Mouse (Mus musculus) MEL (cell line): ENCODE data around the gene Tkt. TPM values are rescaled to one million over a fixed set of nuclear protein-coding genes. Genes with fewer than 3 reads are reported as not detected.

Source experiments
- DNase-seq: peaks from one replicate; pipeline ENCODE4 v3.0.0; 2011; ENCODE audit warnings: low read depth, low spot score
- H3K27ac ChIP-seq: 2 replicates; pipeline ENCODE4 v1.5.1; 2012; ENCODE audit warnings: low read depth, mild to moderate bottlenecking, control low read depth, low read length, moderate library complexity; ENCODE audit not compliant: control insufficient read depth
- H3K27me3 ChIP-seq, 2 experiments: fragments of 150-350 bp in 1 of 2; sonication (generic) in 1 of 2; 2 replicates each; pipeline ENCODE4 v1.6.1; 2012; ENCODE audit warnings: low read length in 2 of 2, mild to moderate bottlenecking in 2 of 2, improper control_type of control experiment in 1 of 2, moderate library complexity in 1 of 2; ENCODE audit not compliant: insufficient read depth in 2 of 2, control insufficient read depth in 1 of 2
- H3K36me3 ChIP-seq, 2 experiments: 2 replicates each; pipeline ENCODE4 v1.6.1; 2012 to 2014; ENCODE audit warnings: low read length in 2 of 2, improper control_type of control experiment in 1 of 2, inconsistent platforms in 1 of 2, mild to moderate bottlenecking in 1 of 2; ENCODE audit not compliant: insufficient read depth in 2 of 2, control insufficient read depth in 1 of 2
- H3K4me1 ChIP-seq, 2 experiments: fragments of 150-350 bp in 1 of 2; sonication (generic) in 1 of 2; 2 replicates each; pipeline ENCODE4 v1.6.1; 2012; ENCODE audit warnings: low read length in 2 of 2, improper control_type of control experiment in 1 of 2, mild to moderate bottlenecking in 1 of 2; ENCODE audit not compliant: insufficient read depth in 2 of 2, control insufficient read depth in 1 of 2
- H3K4me3 ChIP-seq, 2 experiments: fragments of 150-350 bp in 1 of 2; sonication (generic) in 1 of 2; 2 replicates each; pipeline ENCODE4 v1.5.1; 2012; ENCODE audit warnings: low read depth in 2 of 2, low read length in 2 of 2, mild to moderate bottlenecking in 2 of 2, moderate library complexity in 2 of 2, control low read depth in 1 of 2, improper control_type of control experiment in 1 of 2; ENCODE audit not compliant: control insufficient read depth in 1 of 2, insufficient read depth in 1 of 2
- H3K79me2 ChIP-seq: 2 replicates; pipeline ENCODE4 v1.6.1; 2012; ENCODE audit warnings: mild to moderate bottlenecking, low read length, moderate library complexity; ENCODE audit not compliant: control insufficient read depth, poor library complexity, insufficient read depth
- H3K9ac ChIP-seq: 2 replicates; pipeline ENCODE4 v1.6.1; 2012; ENCODE audit warnings: low read depth, mild to moderate bottlenecking, control low read depth, low read length, moderate library complexity; ENCODE audit not compliant: control insufficient read depth, poor library complexity, severe bottlenecking
- H3K9me3 ChIP-seq: fragments of 150-350 bp; sonication (generic); replicated peaks from 2 replicates; pipeline ENCODE4 v1.6.1; 2012; ENCODE audit warnings: mild to moderate bottlenecking, low read length, improper control_type of control experiment, moderate library complexity; ENCODE audit not compliant: insufficient read depth
- BHLHE40 ChIP-seq: IDR thresholded peaks from 2 replicates; pipeline ENCODE4 v1.6.1; 2012; ENCODE audit warnings: low read depth, mild to moderate bottlenecking, inconsistent platforms, low read length, improper control_type of control experiment, borderline replicate concordance
- CHD1 ChIP-seq: IDR thresholded peaks from 2 replicates; pipeline ENCODE4 v1.6.1; 2012; ENCODE audit warnings: low read depth, mild to moderate bottlenecking, inconsistent platforms, low read length, improper control_type of control experiment
- CHD2 ChIP-seq: IDR thresholded peaks from 2 replicates; pipeline ENCODE4 v1.6.1; 2011; ENCODE audit warnings: low read length, improper control_type of control experiment
- CTCF ChIP-seq, 3 experiments: IDR thresholded peaks in 2 of 3; conservative IDR thresholded peaks in 1 of 3; 2 replicates each; pipeline ENCODE4 v1.5.1; 2011 to 2012; ENCODE audit warnings: low read length in 3 of 3, low read depth in 2 of 3, mild to moderate bottlenecking in 2 of 3, improper control_type of control experiment in 1 of 3, inconsistent platforms in 1 of 3, mixed read lengths in 1 of 3, moderate library complexity in 1 of 3; ENCODE audit not compliant: control insufficient read depth in 1 of 3, insufficient read depth in 1 of 3, poor library complexity in 1 of 3, severe bottlenecking in 1 of 3
- E2F4 ChIP-seq: IDR thresholded peaks from 2 replicates; pipeline ENCODE4 v1.6.1; 2011; ENCODE audit warnings: low read depth, low read length, improper control_type of control experiment, borderline replicate concordance
- ETS1 ChIP-seq: IDR thresholded peaks from 2 replicates; pipeline ENCODE4 v1.6.1; 2012; ENCODE audit warnings: low read depth, mild to moderate bottlenecking, inconsistent platforms, low read length, improper control_type of control experiment, moderate library complexity
- MAX ChIP-seq: IDR thresholded peaks from 2 replicates; pipeline ENCODE4 v1.6.1; 2011; ENCODE audit warnings: low read length, improper control_type of control experiment
- MAZ ChIP-seq: IDR thresholded peaks from 2 replicates; pipeline ENCODE4 v1.6.1; 2012; ENCODE audit warnings: low read depth, mild to moderate bottlenecking, inconsistent platforms, low read length, improper control_type of control experiment
- MEF2A ChIP-seq: IDR thresholded peaks from 2 replicates; pipeline ENCODE4 v1.6.1; 2014; ENCODE audit warnings: low read depth, mild to moderate bottlenecking, inconsistent platforms, low read length, improper control_type of control experiment; ENCODE audit not compliant: poor library complexity, insufficient replicate concordance, severe bottlenecking; ENCODE audit errors: extremely low read depth
- MXI1 ChIP-seq: IDR thresholded peaks from 2 replicates; pipeline ENCODE4 v1.6.1; 2011; ENCODE audit warnings: mild to moderate bottlenecking, low read depth, low read length, improper control_type of control experiment
- NELFE ChIP-seq: IDR thresholded peaks from 2 replicates; pipeline ENCODE4 v1.6.1; 2011; ENCODE audit warnings: low read depth, low read length, improper control_type of control experiment
- NRF1 ChIP-seq: IDR thresholded peaks from 2 replicates; pipeline ENCODE4 v1.6.1; 2014; ENCODE audit warnings: low read depth, mild to moderate bottlenecking, inconsistent platforms, low read length, improper control_type of control experiment, moderate library complexity; ENCODE audit not compliant: poor library complexity, insufficient read depth, severe bottlenecking
- POLR2AphosphoS5 ChIP-seq: IDR thresholded peaks from 2 replicates; pipeline ENCODE4 v1.6.1; 2012; ENCODE audit warnings: low read depth, borderline replicate concordance, mild to moderate bottlenecking, inconsistent platforms, low read length, moderate library complexity, mixed read lengths
- RAD21 ChIP-seq: IDR thresholded peaks from 2 replicates; pipeline ENCODE4 v1.6.1; 2011; ENCODE audit warnings: mild to moderate bottlenecking, low read depth, low read length, improper control_type of control experiment
- RCOR1 ChIP-seq: IDR thresholded peaks from 2 replicates; pipeline ENCODE4 v1.6.1; 2012; ENCODE audit warnings: low read depth, mild to moderate bottlenecking, inconsistent platforms, low read length, improper control_type of control experiment
- SIN3A ChIP-seq: IDR thresholded peaks from 2 replicates; pipeline ENCODE4 v1.6.1; 2012; ENCODE audit warnings: low read length, improper control_type of control experiment, inconsistent platforms
- SMC3 ChIP-seq: IDR thresholded peaks from 2 replicates; pipeline ENCODE4 v1.6.1; 2011; ENCODE audit warnings: low read depth, low read length, improper control_type of control experiment
- TBP ChIP-seq: IDR thresholded peaks from 2 replicates; pipeline ENCODE4 v1.8.0; 2011; ENCODE audit warnings: low read depth, low read length, improper control_type of control experiment
- TCF12 ChIP-seq: IDR thresholded peaks from 2 replicates; pipeline ENCODE4 v1.6.1; 2014; ENCODE audit warnings: low read depth, mild to moderate bottlenecking, inconsistent platforms, low read length, improper control_type of control experiment, moderate library complexity
- USF2 ChIP-seq, 2 experiments: IDR thresholded peaks; 2 replicates each; pipeline ENCODE4 v1.6.1; 2011 to 2012; ENCODE audit warnings: improper control_type of control experiment in 2 of 2, low read length in 2 of 2, borderline replicate concordance in 1 of 2, inconsistent platforms in 1 of 2, low read depth in 1 of 2, mild to moderate bottlenecking in 1 of 2; ENCODE audit not compliant: insufficient read depth in 1 of 2
- ZC3H11A ChIP-seq: IDR thresholded peaks from 2 replicates; pipeline ENCODE4 v1.6.1; 2012; ENCODE audit warnings: low read depth, mild to moderate bottlenecking, inconsistent platforms, low read length, improper control_type of control experiment
- ZKSCAN1 ChIP-seq: IDR thresholded peaks from 2 replicates; pipeline ENCODE4 v1.6.1; 2012; ENCODE audit warnings: low read depth, mild to moderate bottlenecking, inconsistent platforms, low read length, improper control_type of control experiment, moderate library complexity
- ZMIZ1 ChIP-seq: IDR thresholded peaks from 2 replicates; pipeline ENCODE4 v1.6.1; 2012; ENCODE audit warnings: low read depth, mild to moderate bottlenecking, inconsistent platforms, low read length, improper control_type of control experiment, moderate library complexity
- ZNF384 ChIP-seq: IDR thresholded peaks from 2 replicates; pipeline ENCODE4 v1.6.1; 2012; ENCODE audit warnings: low read depth, mild to moderate bottlenecking, inconsistent platforms, low read length, improper control_type of control experiment
- polyA plus RNA-seq, 2 experiments: library from polyadenylated mRNA; stranded (reverse) in 1 of 2; unstranded in 1 of 2; fragments of >175 nt in 1 of 2; fragments of >200 nt in 1 of 2; gene quantifications; 2 replicates each; pipeline versions ENCODE4 v1.2.1 to v1.2.4; 2012; ENCODE audit warnings: low replicate concordance in 2 of 2, low read depth in 1 of 2; ENCODE audit not compliant: insufficient read length in 2 of 2, insufficient read depth in 1 of 2, missing spikeins in 1 of 2
- total RNA-seq: library from RNA; depleted of rRNA; stranded (reverse); fragments of 300-350 nt; gene quantifications from 2 replicates; pipeline ENCODE4 v1.2.3, GENCODE M21; 2012

Tkt gene
- total and polyA plus RNA-seq, 3 experiments = 115 to 1,273 (median 640) TPM

DNA sequence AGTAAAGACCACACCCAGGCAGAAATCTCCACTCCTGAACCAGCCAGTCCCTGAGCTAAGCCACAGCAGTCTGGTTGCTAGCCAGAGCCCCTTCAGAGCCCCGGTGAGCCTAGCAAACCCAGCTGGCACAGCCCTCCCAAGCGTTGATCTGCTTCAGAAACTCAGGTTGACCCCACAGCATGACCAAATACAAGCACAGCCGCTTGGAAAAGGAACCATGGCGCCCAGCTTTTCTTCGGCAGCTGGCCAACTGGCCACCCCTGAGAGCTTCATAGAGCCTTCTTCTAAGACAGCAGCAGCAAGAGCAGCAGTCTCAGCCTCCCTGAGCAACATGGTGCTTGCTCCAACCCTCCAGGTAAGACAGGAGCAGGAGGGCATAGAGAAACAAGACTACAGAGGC, 28.8 kb upstream of the Tkt start:
- no peak for TF ChIP-seq MXI1
- TF ChIP-seq CTCF (IDR thresholded peaks at IDR 0.05 in 2 of 3, conservative IDR thresholded peaks at IDR 0.05 in 1 of 3; ENCODE audit: control insufficient read depth in 1 of 3, insufficient read depth in 1 of 3, low read depth in 2 of 3, low read length in 3 of 3, poor library complexity in 1 of 3, severe bottlenecking in 1 of 3) = no peak
- TF ChIP-seq CHD2 = no peak
- no peak for TF ChIP-seq E2F4
- TF ChIP-seq ZKSCAN1 = no peak
- TF ChIP-seq ZNF384 = no peak
- no peak for TF ChIP-seq NELFE
- no peak for TF ChIP-seq MEF2A
- TF ChIP-seq ETS1 = no peak
- no peak for TF ChIP-seq CHD1
- no peak for TF ChIP-seq SIN3A
- TF ChIP-seq SMC3 = no peak
- no peak for TF ChIP-seq BHLHE40
- TF ChIP-seq NRF1 = no peak
- no peak for TF ChIP-seq RAD21
- no peak overlapping the region for H3K4me3 ChIP-seq

DNA sequence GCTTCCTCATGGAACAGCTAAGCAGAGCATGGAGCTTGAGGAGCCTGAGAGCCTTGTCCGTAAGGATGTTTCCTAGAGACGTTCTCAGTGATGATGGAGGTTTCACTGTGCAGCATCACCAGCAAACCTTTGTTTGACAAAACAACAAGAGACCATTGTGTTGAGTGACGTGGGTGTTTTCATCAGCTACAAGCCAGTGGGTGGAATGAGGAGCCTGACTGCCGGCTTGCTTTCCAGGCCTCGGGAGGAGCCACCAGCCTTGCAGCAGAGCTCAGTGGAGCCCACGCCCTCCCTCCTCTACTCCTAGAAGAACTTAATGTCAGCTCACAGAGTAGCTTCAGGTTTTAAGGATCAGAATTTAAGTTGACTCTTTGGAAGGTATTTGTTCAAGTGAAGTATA, 24.8 kb upstream of the Tkt start:
- no peaks in the 10 kb centered on the region for H3K79me2 ChIP-seq
- DNase-seq = no peak
- TF ChIP-seq TBP (no peak), MAZ (no peak), RAD21 (no peak), ZNF384 (no peak), BHLHE40 (no peak), NELFE (no peak), E2F4 (no peak), USF2 (IDR thresholded peaks at IDR 0.05; ENCODE audit: borderline replicate concordance in 1 of 2, insufficient read depth in 1 of 2, low read depth in 1 of 2, low read length in 2 of 2) (no peak), CHD2 (no peak), MAX (no peak), ZMIZ1 (no peak), RCOR1 (no peak), ZC3H11A (no peak), TCF12 (no peak), POLR2AphosphoS5 (no peak)
- H3K27me3 ChIP-seq = no peaks in the 10 kb centered on the region
- no peak overlapping the region for H3K4me3 ChIP-seq
- H3K27ac ChIP-seq = no peak overlapping the region
- peaks cover 0 to 5% of the 10 kb centered on the region in 2 experiments; a peak in 2 of 4 replicates for H3K36me3 ChIP-seq
- H3K4me1 ChIP-seq = no peaks in the 10 kb centered on the region
- H3K9ac ChIP-seq = no peak overlapping the region
- H3K9me3 ChIP-seq = no peaks in the 10 kb centered on the region

More for the DNA sequence above, 28.8 kb upstream of the Tkt start:
- no peaks in the 10 kb centered on the region for H3K4me1 ChIP-seq
- H3K9me3 ChIP-seq = no peaks in the 10 kb centered on the region
- no peak overlapping the region for H3K9ac ChIP-seq
- no peaks in the 10 kb centered on the region for H3K79me2 ChIP-seq
- H3K27ac ChIP-seq = no peak overlapping the region
- H3K36me3 ChIP-seq = peaks cover 0 to 12% of the 10 kb centered on the region in 2 experiments; a peak in 2 of 4 replicates
- no peaks in the 10 kb centered on the region for H3K27me3 ChIP-seq
- no peak for DNase-seq
